Mouse (Mus musculus) kidney, postnatal 0 days (tissue): ENCODE measurements at regions not wholly inside any gene's neighbourhood (a gene's known extent, or its start where the extent isn't known, plus 50 kb on each side); places are given as distances from the start of the nearest gene placed in this dataset.

Experiments
- ATAC-seq: fragments of 200-750 bp; cut with Nextera tagmentation; replicated peaks from 2 replicates; pipeline ENCODE4 v1.8.0; 2017; ENCODE audit warnings: low read depth, moderate number of reproducible peaks, moderate TSS enrichment, moderate library complexity; ENCODE audit not compliant: low FRiP score
- DNase-seq: peaks from one replicate; pipeline ENCODE4 v3.0.0-alpha.2; 2016; ENCODE audit warnings: low spot score
- H3K27ac ChIP-seq: fragments of 300-500 bp; sonication (generic); 2 replicates; pipeline ENCODE4 v1.5.1; 2014; ENCODE audit warnings: mild to moderate bottlenecking
- H3K27me3 ChIP-seq: fragments of 300-500 bp; sonication (generic); 2 replicates; pipeline ENCODE4 v1.6.1; 2014; ENCODE audit warnings: low read length, mixed read lengths; ENCODE audit not compliant: insufficient read depth
- H3K36me3 ChIP-seq: fragments of 300-500 bp; sonication (generic); 2 replicates; pipeline ENCODE4 v1.6.1; 2014; ENCODE audit warnings: low read length, mixed read lengths; ENCODE audit not compliant: insufficient read depth
- H3K4me1 ChIP-seq: fragments of 300-500 bp; sonication (generic); replicated peaks from 2 replicates; pipeline ENCODE4 v1.6.1; 2014; ENCODE audit warnings: antibody characterized with exemption, low read length, mixed read lengths; ENCODE audit not compliant: insufficient read depth
- H3K4me2 ChIP-seq: fragments of 300-500 bp; sonication (generic); 2 replicates; pipeline ENCODE4 v1.6.1; 2014; ENCODE audit warnings: mild to moderate bottlenecking, low read length, moderate library complexity, mixed read lengths
- H3K4me3 ChIP-seq: fragments of 300-500 bp; sonication (generic); replicated peaks from 2 replicates; pipeline ENCODE4 v1.5.1; 2014; ENCODE audit warnings: low read depth, low read length
- H3K9ac ChIP-seq: fragments of 300-500 bp; sonication (generic); 2 replicates; pipeline ENCODE4 v1.6.1; 2014; ENCODE audit warnings: low read depth, low read length
- H3K9me3 ChIP-seq: fragments of 300-500 bp; sonication (generic); replicated peaks from 2 replicates; pipeline ENCODE4 v1.6.1; 2016; ENCODE audit warnings: low read length, inconsistent platforms, mixed read lengths
- CTCF ChIP-seq: IDR thresholded peaks from 2 replicates; pipeline ENCODE4 v1.5.1; 2016; ENCODE audit warnings: antibody characterized with exemption, low read depth, mild to moderate bottlenecking, moderate library complexity
- WGBS: fragments of 180-500 bp; shearing (Covaris S2); extraction: QIAGEN DNeasy Blood & Tissue Kit; methylation state at CpG from one replicate; pipeline ENCODE4 v1.1.7; 2014; 5-methylcytosine and 5-hydroxymethylcytosine counted together

- H3K4me2 ChIP-seq = no peak overlapping the region
- ATAC-seq = no peak
- no peak overlapping the region for H3K4me3 ChIP-seq
- no peaks in the 10 kb centered on the region for H3K27me3 ChIP-seq
- H3K36me3 ChIP-seq = no peaks in the 10 kb centered on the region
- 68% methylated on average over 9 of the region's 9 CpGs for WGBS
- TF ChIP-seq CTCF = no peak
- H3K9me3 ChIP-seq = no peaks in the 10 kb centered on the region
- no peak for DNase-seq
- H3K27ac ChIP-seq = no peak overlapping the region
- no peaks in the 10 kb centered on the region for H3K4me1 ChIP-seq
- no peak overlapping the region for H3K9ac ChIP-seq
Measured at GRCm38 (mm10) chr17:79968819-79969218, 72.9 kb upstream of the Atl2 start.

- 50% methylated on average over 6 of the region's 6 CpGs for WGBS
- TF ChIP-seq CTCF = no peak
- Histone ChIP-seq H3K4me2 (no peak overlapping the region), H3K36me3 (no peaks in the 10 kb centered on the region), H3K9me3 (no peaks in the 10 kb centered on the region), H3K27me3 (no peaks in the 10 kb centered on the region), H3K9ac (no peak overlapping the region), H3K4me3 (no peak overlapping the region), H3K4me1 (no peaks in the 10 kb centered on the region), H3K27ac (no peak overlapping the region)
- DNase-seq = no peak
- ATAC-seq = no peak
Measured at GRCm38 (mm10) chr17:79966981-79967380, 71.1 kb upstream of the Atl2 start.

- Histone ChIP-seq H3K27ac (no peak overlapping the region), H3K4me3 (no peak overlapping the region), H3K4me2 (no peak overlapping the region), H3K9ac (no peak overlapping the region), H3K36me3 (no peaks in the 10 kb centered on the region), H3K9me3 (no peaks in the 10 kb centered on the region), H3K27me3 (no peaks in the 10 kb centered on the region), H3K4me1 (no peaks in the 10 kb centered on the region)
- TF ChIP-seq CTCF = no peak
- 89% methylated on average over 8 of the region's 8 CpGs for WGBS
- ATAC-seq (no peak), DNase-seq (no peak)
Measured at GRCm38 (mm10) chr17:79965625-79966024, 69.7 kb upstream of the Atl2 start.

- Histone ChIP-seq H3K4me3 (no peak overlapping the region), H3K9ac (no peak overlapping the region), H3K36me3 (no peaks in the 10 kb centered on the region), H3K9me3 (no peaks in the 10 kb centered on the region), H3K27ac (no peak overlapping the region), H3K27me3 (no peaks in the 10 kb centered on the region), H3K4me1 (peaks cover 4% of the 10 kb centered on the region; the same call in 1 of the 2 replicates), H3K4me2 (no peak overlapping the region)
- 76% methylated on average over 8 of the region's 8 CpGs for WGBS
- no peak for ATAC-seq
- TF ChIP-seq CTCF = no peak
- no peak for DNase-seq
Measured at GRCm38 (mm10) chr17:79964850-79965249, 68.9 kb upstream of the Atl2 start.

GRCm38 (mm10) chr17:79963330-79963729, 67.4 kb upstream of the Atl2 start:
- TF ChIP-seq CTCF = no peak
- H3K4me1 ChIP-seq = peaks cover 4% of the 10 kb centered on the region; the same call in 1 of the 2 replicates
- no peaks in the 10 kb centered on the region for H3K27me3 ChIP-seq
- WGBS = 66% methylated on average over 2 of the region's 2 CpGs
- no peak overlapping the region for H3K9ac ChIP-seq
- no peaks in the 10 kb centered on the region for H3K9me3 ChIP-seq
- no peak overlapping the region for H3K4me2 ChIP-seq
- DNase-seq = no peak
- H3K27ac ChIP-seq = no peak overlapping the region
- no peaks in the 10 kb centered on the region for H3K36me3 ChIP-seq
- H3K4me3 ChIP-seq = no peak overlapping the region
- no peak for ATAC-seq

- no peaks in the 10 kb centered on the region for H3K9me3 ChIP-seq
- H3K36me3 ChIP-seq = no peaks in the 10 kb centered on the region
- H3K4me1 ChIP-seq = peaks cover 4% of the 10 kb centered on the region; the same call in 1 of the 2 replicates
- TF ChIP-seq CTCF = no peak
- peak; percentile 37 for DNase-seq
- ATAC-seq = no peak
- no peaks in the 10 kb centered on the region for H3K27me3 ChIP-seq
- H3K4me2 ChIP-seq = 0 out of 2 replicates have a peak overlapping the region, but pooled peaks have one; percentile 2
- H3K4me3 ChIP-seq = no peak overlapping the region
- WGBS = 37% methylated on average over 9 of the region's 9 CpGs
- H3K27ac ChIP-seq = no peak overlapping the region
- H3K9ac ChIP-seq = no peak overlapping the region
Measured at GRCm38 (mm10) chr17:79961391-79961790, 65.5 kb upstream of the Atl2 start.

GRCm38 (mm10) chr17:79960688-79961087, 64.8 kb upstream of the Atl2 start:
- peaks cover 4% of the 10 kb centered on the region; the same call in 1 of the 2 replicates for H3K4me1 ChIP-seq
- no peaks in the 10 kb centered on the region for H3K36me3 ChIP-seq
- no peak overlapping the region for H3K9ac ChIP-seq
- H3K9me3 ChIP-seq = no peaks in the 10 kb centered on the region
- WGBS = 17% methylated on average over 3 of the region's 3 CpGs
- no peaks in the 10 kb centered on the region for H3K27me3 ChIP-seq
- no peak overlapping the region for H3K4me2 ChIP-seq
- ATAC-seq (no peak; the same call in 1 of the 2 replicates), DNase-seq (peak; percentile 61)
- TF ChIP-seq CTCF = no peak
- H3K27ac ChIP-seq = no peak overlapping the region
- no peak overlapping the region for H3K4me3 ChIP-seq
